Mouse (Mus musculus) heart, adult 8-10 months (tissue): ENCODE data around the gene Fcer1g. TPM values are rescaled to one million over a fixed set of nuclear protein-coding genes. Genes with fewer than 3 reads are reported as not detected.

Experiments used
- DNase-seq: peaks from one replicate; pipeline ENCODE4 v3.0.0; 2022; ENCODE audit warnings: low spot score
- total RNA-seq, 4 experiments: library from RNA; stranded (reverse); gene quantifications; 2 replicates each; pipeline ENCODE4 v1.2.4; 2022

The Fcer1g gene
- total RNA-seq, 4 experiments from 2014 or later: 8.2 to 14.4 (median 11.5) TPM

DNA sequence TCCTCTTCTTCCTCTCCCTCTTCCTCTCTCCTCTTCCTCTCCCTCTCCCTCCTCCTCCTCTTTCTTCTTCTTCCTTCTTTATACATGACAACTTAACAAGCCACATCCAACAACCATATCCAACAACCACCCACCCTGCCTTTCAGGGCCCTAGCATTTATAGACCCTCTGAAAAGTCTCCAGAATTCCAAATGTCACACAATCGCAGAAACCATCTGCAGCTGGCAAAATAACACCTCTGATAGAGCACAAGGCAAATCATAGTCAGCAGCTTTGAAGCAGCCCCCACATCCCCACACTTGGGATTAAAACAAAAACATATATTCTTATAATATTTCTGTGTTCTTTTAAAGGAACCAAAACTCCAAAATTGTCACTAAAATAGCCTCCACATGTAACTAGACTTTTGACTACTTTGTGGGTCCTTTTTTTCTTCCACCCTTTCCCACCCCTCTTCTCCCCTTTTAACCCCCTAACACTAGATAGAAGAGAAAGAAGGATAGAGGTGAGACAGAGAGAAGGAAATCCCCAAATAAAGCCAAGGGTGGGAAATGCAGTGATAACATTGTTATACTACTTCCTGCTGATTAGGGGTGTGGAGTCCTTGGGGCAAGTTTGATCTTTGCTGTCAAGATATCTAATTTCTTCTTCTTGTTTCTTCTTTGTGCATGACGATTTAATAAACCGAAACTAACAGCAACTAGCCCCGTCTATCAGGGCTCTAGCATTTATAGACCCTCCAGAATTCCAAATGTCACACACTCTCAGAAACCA, 32.0 kb upstream of the Fcer1g start:
- no peak for DNase-seq

DNA sequence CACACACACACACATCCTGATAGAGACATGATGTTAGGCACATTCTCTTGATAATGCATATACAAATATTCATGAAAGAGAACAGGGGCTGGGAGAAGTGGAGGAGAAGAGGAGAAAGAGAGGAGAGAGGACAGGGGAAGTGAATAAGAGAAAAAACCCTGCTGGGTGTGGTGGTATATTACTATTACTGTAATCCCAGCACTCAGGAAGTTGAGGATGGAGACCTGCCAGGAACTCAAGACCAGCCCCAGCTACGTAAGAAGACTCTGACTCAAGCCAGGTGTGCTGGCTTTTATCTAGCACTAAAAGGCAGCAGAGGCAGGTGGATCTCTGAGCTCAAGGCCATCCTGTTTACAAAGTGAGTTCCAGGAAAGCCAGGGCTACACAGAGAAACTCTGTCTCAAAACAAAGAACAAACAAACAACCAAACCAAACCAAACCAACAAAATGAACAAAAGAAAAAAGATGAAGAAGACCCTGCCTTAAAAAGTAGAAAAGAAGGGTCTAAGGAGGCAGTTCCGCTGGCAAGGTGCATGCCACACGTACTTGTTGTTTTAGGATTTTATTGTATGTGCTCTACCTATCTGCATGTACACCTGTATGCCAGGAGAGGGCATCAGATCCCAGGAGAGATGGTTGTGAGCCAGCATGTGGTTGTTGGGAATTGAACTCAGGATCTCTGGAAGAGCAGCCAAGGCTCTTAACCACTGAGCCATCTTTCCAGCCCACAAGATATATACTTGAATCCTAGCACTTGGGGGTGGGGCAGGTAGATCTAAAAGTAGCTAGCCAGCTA, 29.7 kb upstream of the Fcer1g start:
- no peak for DNase-seq

DNA sequence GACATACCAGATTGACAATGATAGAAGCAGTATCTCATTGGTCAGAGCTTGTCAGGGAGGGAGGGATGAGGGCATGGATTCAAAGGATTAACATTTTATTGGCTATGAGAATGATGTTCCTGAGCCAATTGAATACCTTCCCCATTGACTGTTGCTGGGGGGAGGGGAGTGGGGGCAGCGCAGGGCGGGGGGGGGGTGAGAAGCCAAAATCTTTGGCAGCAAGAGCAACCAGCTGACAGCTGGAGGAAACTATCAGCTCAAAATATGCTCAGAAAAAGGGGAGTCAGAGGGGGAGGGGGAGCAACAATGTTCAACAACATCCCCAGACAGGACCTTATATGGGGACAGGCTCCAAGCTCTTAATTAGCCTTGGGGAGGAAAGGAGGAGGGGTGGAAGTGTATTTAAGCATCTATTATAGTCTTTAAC, 29.0 kb upstream of the Fcer1g start:
- DNase-seq: peak; percentile 69

DNA sequence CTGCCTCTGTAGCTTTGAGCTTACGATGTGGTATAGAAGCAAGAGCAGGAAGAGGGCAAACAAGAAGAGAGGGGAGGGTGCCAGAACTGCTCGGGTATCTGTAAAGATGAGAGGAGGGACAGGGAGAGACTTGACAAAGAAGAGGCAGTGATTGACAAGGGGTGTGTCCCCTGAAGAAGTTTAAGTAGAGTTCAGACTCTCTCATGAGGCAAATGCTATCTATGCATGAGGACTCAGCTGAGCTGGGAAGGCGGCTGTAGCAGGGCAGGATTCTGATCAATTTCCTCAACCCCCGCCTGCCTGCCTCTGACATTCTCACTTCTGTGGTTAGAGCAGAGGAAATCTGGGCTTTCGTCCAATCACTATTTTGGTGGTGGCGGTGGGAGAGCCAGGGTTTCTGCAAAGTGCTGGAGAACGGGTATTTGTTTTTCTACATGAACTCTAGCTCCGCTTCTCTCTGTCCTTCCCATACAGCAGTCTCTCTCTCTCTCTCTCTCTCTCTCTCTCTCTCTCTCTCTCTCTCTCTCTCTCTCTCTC, 28.5 kb upstream of the Fcer1g start:
- DNase-seq: peak; percentile 85

- no peak for DNase-seq
Measured at GRCm38 (mm10) chr1:171260316-171260715, 26.2 kb upstream of the Fcer1g start.

DNA sequence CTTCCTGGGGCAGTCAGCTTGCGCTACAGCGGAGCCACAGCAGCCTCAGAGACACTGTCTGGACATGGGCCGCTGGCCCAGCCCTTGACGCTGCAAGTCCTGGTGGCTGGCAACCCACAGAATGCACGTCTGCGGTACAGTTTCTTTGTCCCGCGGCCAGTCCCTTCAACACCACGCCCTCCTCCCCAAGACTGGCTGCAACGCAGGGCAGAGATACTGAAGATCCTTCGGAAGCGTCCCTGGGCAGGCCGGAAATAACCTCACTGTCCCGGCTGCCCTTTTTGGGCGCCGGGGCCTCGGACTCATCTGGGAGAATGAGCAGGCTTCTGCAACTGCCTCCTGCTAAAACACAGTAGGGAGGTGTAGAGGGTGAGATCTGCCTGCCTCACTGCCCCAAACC, 24.8 kb upstream of the Fcer1g start:
- DNase-seq: no peak

GRCm38 (mm10) chr1:171257781-171258180, 23.6 kb upstream of the Fcer1g start:
- no peak for DNase-seq

DNA sequence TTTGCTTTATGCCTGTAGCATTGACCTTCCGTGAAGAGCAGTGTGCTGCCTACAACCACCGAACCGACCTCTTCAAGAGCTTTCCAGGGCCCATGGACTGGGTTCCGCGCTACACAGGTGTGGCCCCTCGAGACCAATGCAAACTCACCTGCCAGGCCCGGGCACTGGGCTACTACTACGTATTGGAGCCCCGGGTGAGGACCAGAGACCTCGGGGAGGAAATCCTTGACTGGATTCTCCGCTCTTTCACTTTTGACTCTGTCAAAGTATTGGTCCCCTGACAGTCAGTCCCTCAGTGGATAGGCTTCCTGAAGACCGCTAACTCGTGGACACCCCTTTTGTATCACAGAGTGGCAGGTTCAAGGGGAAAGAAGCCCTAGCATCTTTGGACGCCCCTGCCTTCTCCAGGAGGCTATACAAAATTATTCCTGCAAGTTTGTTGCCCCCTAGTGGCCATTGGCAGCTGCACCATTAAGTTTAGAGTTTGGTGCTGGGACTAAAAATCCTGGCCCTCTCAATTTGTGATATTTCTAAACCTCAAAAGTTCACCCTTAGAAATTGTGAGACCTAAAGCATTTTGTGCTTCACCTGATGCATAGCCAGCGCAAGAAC, 22.9 kb upstream of the Fcer1g start:
- peak; percentile 67 for DNase-seq

DNA sequence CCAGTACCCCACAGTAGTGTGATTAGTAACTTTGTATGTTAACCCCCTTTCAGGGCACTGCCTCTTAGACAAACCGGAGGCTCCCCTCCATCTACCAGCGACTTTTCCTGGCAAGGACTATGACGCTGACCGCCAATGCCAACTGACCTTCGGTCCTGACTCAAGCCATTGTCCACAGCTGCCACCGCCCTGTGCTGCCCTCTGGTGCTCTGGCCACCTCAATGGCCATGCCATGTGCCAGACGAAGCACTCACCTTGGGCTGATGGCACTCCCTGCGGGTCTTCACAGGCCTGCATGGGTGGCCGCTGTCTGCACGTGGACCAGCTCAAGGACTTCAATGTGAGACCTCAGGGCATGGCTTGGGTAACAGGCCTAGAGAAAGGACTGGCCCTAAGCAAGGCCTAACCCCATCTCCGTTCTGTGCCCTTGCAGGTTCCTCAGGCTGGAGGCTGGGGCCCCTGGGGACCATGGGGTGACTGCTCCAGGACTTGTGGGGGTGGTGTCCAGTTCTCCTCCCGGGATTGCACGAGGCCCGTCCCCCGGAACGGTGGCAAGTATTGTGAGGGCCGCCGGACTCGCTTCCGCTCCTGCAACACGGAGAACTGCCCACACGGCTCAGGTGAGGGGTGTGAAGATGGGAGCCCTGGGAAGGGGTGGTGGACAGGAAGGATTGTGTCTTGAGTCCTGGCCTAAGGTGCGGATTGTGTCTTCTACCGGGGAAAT, 22.1 kb upstream of the Fcer1g start:
- DNase-seq: no peak

DNA sequence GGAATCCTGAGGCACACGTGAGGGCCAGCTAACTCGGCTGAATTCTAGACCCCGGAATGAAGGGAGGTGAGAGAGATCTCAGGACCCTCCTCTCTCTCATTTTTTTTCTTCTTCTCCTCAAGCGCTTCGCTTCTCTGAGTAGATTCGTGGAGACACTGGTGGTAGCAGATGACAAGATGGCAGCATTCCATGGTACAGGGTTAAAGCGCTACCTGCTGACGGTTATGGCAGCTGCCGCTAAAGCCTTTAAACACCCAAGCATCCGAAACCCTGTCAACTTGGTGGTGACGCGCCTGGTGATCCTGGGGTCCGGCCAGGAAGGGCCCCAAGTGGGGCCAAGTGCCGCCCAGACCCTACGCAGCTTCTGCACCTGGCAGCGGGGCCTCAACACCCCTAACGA, 18.2 kb upstream of the Fcer1g start:
- no peak for DNase-seq

DNA sequence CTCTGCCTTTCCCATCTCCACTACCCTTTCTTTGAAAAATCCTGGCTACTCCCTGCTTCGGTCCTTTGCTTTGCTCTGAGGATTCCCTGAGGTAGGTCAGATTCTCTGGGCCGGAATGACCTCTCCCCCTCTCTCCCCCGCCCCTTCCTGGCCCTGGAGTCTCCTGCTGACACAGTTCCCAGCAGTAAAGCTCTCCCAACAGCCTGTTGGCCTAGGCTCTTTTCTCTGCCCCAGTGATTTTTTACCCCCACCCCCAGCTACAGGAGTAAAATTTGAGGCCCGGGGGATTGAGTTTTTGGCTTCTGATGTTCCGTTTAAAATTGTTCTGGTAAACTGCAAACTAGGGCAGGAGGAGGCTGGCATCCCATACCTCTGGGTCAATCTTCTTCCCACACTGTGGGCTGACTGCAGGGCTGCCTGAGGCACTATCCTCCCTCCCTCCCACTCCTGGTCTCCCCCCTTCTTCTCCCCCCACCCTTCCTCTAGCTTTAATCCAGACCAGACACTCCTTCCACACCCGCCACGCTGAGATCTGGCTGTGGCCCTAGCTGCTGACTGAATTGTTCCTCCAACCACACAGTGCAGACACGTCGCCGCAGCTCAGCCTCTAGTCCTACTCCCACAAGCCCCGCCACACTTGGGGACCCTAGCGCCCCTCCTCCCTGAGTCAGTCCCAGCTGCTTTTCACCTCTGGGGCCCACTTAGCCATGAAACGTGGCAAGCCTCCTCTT, 17.6 kb upstream of the Fcer1g start:
- DNase-seq: peak; percentile 52

DNA sequence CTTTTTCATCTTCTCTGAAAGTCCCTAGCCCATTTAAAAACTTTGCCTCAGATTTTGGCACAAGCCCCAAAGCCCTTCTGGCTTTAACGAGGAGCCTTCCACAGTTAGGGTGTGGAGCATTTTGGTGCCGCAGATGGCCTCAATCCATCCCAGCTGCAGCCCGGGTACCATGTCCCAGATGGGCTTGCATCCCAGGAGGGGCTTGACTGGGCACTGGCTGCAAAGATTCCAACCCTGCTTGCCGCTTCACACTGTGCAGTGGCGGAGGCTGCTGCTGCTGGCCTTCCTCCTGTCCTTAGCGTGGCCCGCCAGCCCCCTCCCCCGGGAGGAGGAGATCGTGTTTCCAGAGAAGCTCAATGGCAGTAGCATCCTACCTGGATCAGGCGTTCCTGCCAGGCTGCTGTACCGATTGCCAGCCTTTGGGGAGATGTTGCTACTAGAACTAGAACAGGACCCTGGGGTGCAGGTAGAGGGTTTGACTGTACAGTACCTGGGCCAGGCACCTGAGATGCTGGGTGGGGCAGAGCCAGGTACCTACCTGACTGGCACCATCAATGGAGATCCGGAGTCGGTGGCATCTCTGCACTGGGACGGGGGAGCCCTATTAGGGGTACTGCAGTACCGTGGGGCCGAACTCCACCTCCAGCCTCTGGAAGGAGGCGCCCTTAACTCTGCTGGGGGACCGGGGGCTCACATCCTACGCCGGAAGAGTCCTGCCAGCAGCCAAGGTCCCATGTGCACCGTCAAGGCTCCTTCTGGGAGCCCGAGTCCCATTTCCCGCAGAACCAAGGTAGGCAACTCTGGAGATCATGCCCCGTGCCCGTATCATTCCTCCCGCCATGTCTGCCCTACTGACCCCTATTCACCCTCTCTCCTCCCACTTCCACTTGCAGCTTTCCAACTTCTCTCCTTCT, 16.8 kb upstream of the Fcer1g start, which contains the start of gene Ndufs2:
Gene Ndufs2 (minus strand): TSS at position 709 of the 914 bp plus-strand sequence.
- DNase-seq: no peak

GRCm38 (mm10) chr1:171249913-171250600, 15.9 kb upstream of the Fcer1g start, which contains the start of gene Adamts4:
Gene Adamts4, plus strand, starts transcription at chr1:171250421.
- peak; percentile 73 for DNase-seq

- peak; percentile 46 for DNase-seq
Measured at GRCm38 (mm10) chr1:171248386-171249226, 14.4 kb upstream of the Fcer1g start.

DNA sequence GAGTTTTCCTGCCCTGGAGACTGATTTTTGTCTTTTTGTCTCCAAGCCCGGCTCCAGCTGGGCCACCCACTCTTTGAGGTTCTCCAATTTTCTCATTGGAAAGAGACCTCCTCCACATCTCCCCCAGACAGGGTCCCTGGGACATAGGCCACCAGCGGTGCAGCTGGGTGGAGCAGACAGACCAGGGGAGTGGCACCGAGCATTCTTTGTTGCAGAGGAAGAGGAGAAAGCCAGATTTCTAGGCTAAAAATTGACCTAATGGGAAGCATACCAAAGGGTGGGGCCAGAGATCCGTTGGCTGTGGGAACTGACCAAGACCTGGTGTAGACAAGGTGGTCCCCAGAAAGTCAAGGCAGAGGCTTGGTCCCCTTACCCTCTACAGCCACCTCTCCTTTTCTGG, 13.8 kb upstream of the Fcer1g start:
- DNase-seq: peak; percentile 68

- DNase-seq: no peak
Measured at GRCm38 (mm10) chr1:171247453-171247841, 13.3 kb upstream of the Fcer1g start.

GRCm38 (mm10) chr1:171246709-171247452, 12.7 kb upstream of the Fcer1g start:
- peak; percentile 98 for DNase-seq
